Mouse (Mus musculus): Measurements from ENCODE around the gene Gm6121.
"Not testable (repeated sequence)": the region's sequence is repeated elsewhere in the genome, so short reads cannot be mapped to it uniquely, and the experiment has no call there.

Gene Gm6121

GRCm38 (mm10) chrX:26935597-26935996, at the start of gene Gm6121:
Gene Gm6121, minus strand, starts transcription at chrX:26935697.
- DNase-seq (ENCODE audit: low read depth, low spot score): not testable (repeated sequence)
